Mouse (Mus musculus) urinary bladder, adult 2 months (tissue): ENCODE data around the gene Huwe1. TPM values are rescaled to one million over a fixed set of nuclear protein-coding genes. Genes with fewer than 3 reads are reported as not detected.

Experiments used
- DNase-seq: peaks from one replicate; pipeline ENCODE4 v3.0.0; 2022; ENCODE audit warnings: low spot score
- polyA plus RNA-seq: library from polyadenylated mRNA; depleted of rRNA; stranded (reverse); fragments of >200 nt; gene quantifications from 2 replicates; pipeline ENCODE4 v1.2.3, GENCODE M21; 2012; rRNA removed

Gene Huwe1
- polyA plus RNA-seq, 1 experiment: 67.9 TPM

- no peak for DNase-seq
Observed at GRCm38 (mm10) chrX:151951181-151951580, 150.6 kb downstream of the Huwe1 start.

Other genes starting within 250 kb of the Huwe1 start
- gene Hsd17b10, start 201.0 kb downstream of the Huwe1 start, polyA plus RNA-seq: 61.2 and 72.5 TPM in 2 replicates
- 0.54 and 1.0 TPM in 2 replicates for gene Ribc1, start 215.5 kb downstream of the Huwe1 start, polyA plus RNA-seq
- 40.7 and 48.5 TPM in 2 replicates for gene Smc1a, start 215.6 kb downstream of the Huwe1 start, polyA plus RNA-seq